Mouse (Mus musculus): ENCODE results near the gene Cped1. TPM values are rescaled to one million over a fixed set of nuclear protein-coding genes. Genes with fewer than 3 reads are reported as not detected.

The Cped1 gene
- polyA plus RNA-seq, 1 experiment from 2014 or later = 8.4 TPM

DNA sequence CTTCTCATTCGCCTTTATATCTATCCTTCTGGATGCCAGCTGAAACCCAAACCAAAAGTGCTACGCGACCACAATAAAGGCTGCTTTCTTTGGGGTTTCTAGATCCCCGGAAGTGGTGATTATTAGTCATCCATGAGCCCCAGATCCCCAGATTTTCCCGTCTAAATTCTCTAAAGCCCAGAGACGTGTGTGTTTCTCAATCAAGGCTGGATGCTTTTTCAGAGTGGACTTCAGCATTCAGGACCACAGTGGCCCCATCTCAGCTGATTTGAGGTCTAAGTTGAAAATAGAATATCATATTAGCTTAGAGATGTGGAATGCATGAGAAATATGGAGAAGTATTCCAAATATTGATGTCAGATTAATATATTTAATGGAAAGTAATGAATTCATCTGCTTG lies 226.4 kb downstream of the Cped1 start:
- WGBS = 80% methylated on average over 6 of the region's 6 CpGs
- H3K27ac ChIP-seq = no peak overlapping the region
- 0 out of 2 replicates have a peak, but pooled peaks cover 3% of the 10 kb centered on the region for H3K36me3 ChIP-seq
- H3K9me3 ChIP-seq = no peaks in the 10 kb centered on the region
- no peak for DNase-seq (ENCODE audit: low spot score)
- no peak overlapping the region for H3K4me3 ChIP-seq
- H3K4me1 ChIP-seq = 0 out of 2 replicates have a peak, but pooled peaks cover 5% of the 10 kb centered on the region
- H3K27me3 ChIP-seq (ENCODE audit: insufficient read depth, poor library complexity, severe bottlenecking) = no peaks in the 10 kb centered on the region

DNA sequence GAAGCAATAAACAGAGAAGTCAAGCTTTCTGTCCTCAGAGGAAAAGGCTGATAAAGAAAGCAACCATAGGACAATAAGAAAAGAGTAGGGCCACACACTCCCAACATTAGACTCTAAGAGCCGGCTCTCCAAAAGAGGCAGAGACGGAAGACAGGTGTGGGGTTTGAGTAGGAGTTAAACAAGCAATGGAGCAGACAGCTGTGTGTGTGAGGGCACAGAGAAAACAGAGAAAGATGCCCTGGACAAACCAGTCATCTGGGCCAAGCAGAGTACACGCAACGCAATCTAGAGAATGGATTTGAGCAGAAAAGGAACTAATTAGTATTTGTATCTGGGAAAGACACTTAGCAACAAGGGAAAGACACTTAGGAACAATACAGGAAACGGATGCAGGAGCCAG lies 227.5 kb downstream of the Cped1 start:
- Histone ChIP-seq H3K27ac (no peak overlapping the region), H3K36me3 (0 out of 2 replicates have a peak, but pooled peaks cover 3% of the 10 kb centered on the region), H3K4me3 (no peak overlapping the region), H3K27me3 (ENCODE audit: insufficient read depth, poor library complexity, severe bottlenecking) (no peaks in the 10 kb centered on the region), H3K9me3 (no peaks in the 10 kb centered on the region), H3K4me1 (0 out of 2 replicates have a peak, but pooled peaks cover 5% of the 10 kb centered on the region)
- DNase-seq (ENCODE audit: low spot score) = no peak
- 81% methylated on average over 5 of the region's 5 CpGs for WGBS

DNA sequence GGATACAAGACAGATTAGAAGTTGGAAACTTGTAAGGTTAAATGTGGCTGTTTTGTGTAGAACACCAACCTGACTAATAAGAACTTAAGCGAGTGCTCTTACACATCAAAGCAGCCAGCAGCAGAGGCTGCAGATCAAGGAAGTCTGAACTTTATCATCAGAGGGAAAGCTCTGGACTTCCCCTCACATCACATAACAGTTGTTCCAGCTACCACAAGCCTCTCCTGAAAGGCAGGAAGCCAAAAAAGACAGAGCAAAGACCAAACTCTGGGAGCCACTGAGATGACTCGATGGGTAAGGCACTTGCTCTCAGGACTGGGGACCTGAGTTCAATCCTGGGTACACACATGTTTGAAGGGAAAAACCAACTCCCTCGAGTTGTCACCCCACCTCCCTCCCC lies 228.1 kb downstream of the Cped1 start:
- H3K27me3 ChIP-seq (ENCODE audit: insufficient read depth, poor library complexity, severe bottlenecking) = no peaks in the 10 kb centered on the region
- DNase-seq (ENCODE audit: low spot score) = no peak
- H3K4me3 ChIP-seq = no peak overlapping the region
- H3K4me1 ChIP-seq = 0 out of 2 replicates have a peak, but pooled peaks cover 5% of the 10 kb centered on the region
- 55% methylated on average over 3 of the region's 3 CpGs for WGBS
- no peak overlapping the region for H3K27ac ChIP-seq
- H3K36me3 ChIP-seq = 0 out of 2 replicates have a peak, but pooled peaks cover 3% of the 10 kb centered on the region
- no peaks in the 10 kb centered on the region for H3K9me3 ChIP-seq

DNA sequence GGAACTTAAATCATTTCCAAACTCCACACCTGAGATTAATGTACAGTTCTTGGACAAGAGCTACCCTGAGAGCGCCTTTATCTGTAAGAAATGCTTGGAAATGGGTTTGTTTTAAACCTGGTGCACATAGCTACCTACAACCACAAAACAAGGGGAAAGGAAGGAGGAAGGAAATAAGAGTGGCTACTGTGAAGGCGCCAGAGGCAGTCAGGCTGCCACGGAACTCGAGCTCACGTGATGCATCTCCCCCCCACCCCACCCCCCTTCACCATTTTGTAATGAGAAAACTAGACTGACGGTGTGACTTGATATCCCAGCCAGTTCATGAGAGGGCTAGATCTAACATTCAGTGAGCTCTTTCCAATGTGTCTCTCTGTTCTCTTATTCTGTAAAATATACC lies 228.9 kb downstream of the Cped1 start:
- WGBS = 85% methylated on average over 6 of the region's 6 CpGs
- H3K4me3 ChIP-seq = no peak overlapping the region
- DNase-seq (ENCODE audit: low spot score) = no peak

DNA sequence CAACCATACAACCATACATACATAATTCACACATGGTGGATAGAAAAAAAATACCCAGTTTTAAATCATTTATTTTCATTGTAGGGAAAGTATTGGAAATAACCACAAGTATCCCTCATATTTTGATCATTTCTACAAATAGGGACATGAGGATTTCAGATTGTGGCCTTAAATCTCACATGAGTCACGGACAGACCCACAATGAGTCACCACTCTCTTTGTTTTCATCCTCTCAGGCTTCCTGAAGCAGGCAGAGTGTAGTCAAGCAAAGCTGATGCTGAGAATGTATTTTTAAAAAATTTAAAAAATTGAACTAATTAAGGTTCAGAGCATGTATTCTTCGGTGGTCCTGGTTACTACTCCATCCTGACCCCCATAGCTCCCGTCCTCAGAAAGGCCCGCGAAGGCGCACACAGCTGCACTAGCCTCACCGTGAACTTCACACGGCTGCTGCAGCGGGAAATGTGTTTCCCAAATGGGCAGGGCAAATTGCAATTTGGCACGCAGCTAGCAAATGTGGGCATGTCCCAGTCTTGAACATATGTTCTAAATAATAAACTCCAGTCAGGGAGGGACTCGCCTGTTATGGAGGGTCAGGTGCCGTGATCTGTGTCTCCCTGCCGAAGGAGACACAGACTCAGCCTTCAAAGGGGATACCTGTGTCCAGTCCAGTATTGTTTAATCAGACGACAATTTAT lies 230.7 kb downstream of the Cped1 start:
- 0 out of 2 replicates have a peak, but pooled peaks cover 5% of the 10 kb centered on the region for H3K4me1 ChIP-seq
- no peaks in the 10 kb centered on the region for H3K27me3 ChIP-seq (ENCODE audit: insufficient read depth, poor library complexity, severe bottlenecking)
- no peak for DNase-seq (ENCODE audit: low spot score)
- no peaks in the 10 kb centered on the region for H3K9me3 ChIP-seq
- H3K4me3 ChIP-seq = no peak overlapping the region
- no peak overlapping the region for H3K27ac ChIP-seq
- WGBS = 90% methylated on average over 14 of the region's 14 CpGs
- 0 out of 2 replicates have a peak, but pooled peaks cover 3% of the 10 kb centered on the region for H3K36me3 ChIP-seq

More for the DNA sequence above, 228.9 kb downstream of the Cped1 start:
- no peaks in the 10 kb centered on the region for H3K9me3 ChIP-seq
- no peak overlapping the region for H3K27ac ChIP-seq
- H3K36me3 ChIP-seq = 0 out of 2 replicates have a peak, but pooled peaks cover 3% of the 10 kb centered on the region
- 0 out of 2 replicates have a peak, but pooled peaks cover 5% of the 10 kb centered on the region for H3K4me1 ChIP-seq
- no peaks in the 10 kb centered on the region for H3K27me3 ChIP-seq (ENCODE audit: insufficient read depth, poor library complexity, severe bottlenecking)

GRCm38 (mm10) chr6:22221134-22221533 lies 235.4 kb downstream of the Cped1 start:
- Histone ChIP-seq H3K36me3 (0 out of 2 replicates have a peak, but pooled peaks cover 3% of the 10 kb centered on the region), H3K27ac (no peak overlapping the region), H3K27me3 (ENCODE audit: insufficient read depth, poor library complexity, severe bottlenecking) (no peaks in the 10 kb centered on the region), H3K9me3 (no peaks in the 10 kb centered on the region), H3K4me3 (no peak overlapping the region), H3K4me1 (no peaks in the 10 kb centered on the region)
- 79% methylated on average over 8 of the region's 8 CpGs for WGBS
- no peak for DNase-seq (ENCODE audit: low spot score)

GRCm38 (mm10) chr6:22222087-22222486 lies 236.4 kb downstream of the Cped1 start:
- WGBS = 73% methylated on average over 4 of the region's 4 CpGs
- Histone ChIP-seq H3K4me3 (no peak overlapping the region), H3K27ac (no peak overlapping the region), H3K4me1 (no peaks in the 10 kb centered on the region), H3K27me3 (ENCODE audit: insufficient read depth, poor library complexity, severe bottlenecking) (no peaks in the 10 kb centered on the region), H3K36me3 (0 out of 2 replicates have a peak, but pooled peaks cover under 1% of the 10 kb centered on the region), H3K9me3 (no peaks in the 10 kb centered on the region)
- DNase-seq (ENCODE audit: low spot score) = no peak

DNA sequence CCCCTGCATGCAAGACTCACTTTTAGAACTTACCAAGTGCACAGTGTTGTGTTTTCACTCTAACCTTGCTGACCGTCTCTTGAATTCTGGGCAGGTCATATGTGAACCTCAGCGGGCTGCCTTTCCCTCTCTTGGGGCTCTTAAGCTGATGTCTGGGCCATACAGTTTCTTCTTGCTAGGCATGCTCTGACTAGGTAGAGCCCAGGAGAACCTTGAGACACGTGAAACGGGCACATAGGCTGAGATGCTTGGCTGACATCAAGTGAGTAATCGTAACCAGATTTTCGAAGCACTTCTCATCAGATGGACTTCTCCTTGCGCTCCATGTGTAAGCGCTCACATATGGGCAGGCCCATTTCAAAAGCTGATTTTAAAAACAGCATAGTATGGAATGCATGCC lies 237.2 kb downstream of the Cped1 start:
- Histone ChIP-seq H3K4me3 (no peak overlapping the region), H3K4me1 (no peaks in the 10 kb centered on the region), H3K9me3 (no peaks in the 10 kb centered on the region), H3K36me3 (no peaks in the 10 kb centered on the region), H3K27me3 (ENCODE audit: insufficient read depth, poor library complexity, severe bottlenecking) (no peaks in the 10 kb centered on the region), H3K27ac (no peak overlapping the region)
- 89% methylated on average over 8 of the region's 8 CpGs for WGBS
- DNase-seq (ENCODE audit: low spot score) = no peak

GRCm38 (mm10) chr6:22224351-22224750 lies 238.6 kb downstream of the Cped1 start:
- H3K36me3 ChIP-seq = no peaks in the 10 kb centered on the region
- no peaks in the 10 kb centered on the region for H3K4me1 ChIP-seq
- DNase-seq (ENCODE audit: low spot score) = no peak
- no peak overlapping the region for H3K4me3 ChIP-seq
- WGBS = 89% methylated on average over 4 of the region's 4 CpGs
- no peaks in the 10 kb centered on the region for H3K9me3 ChIP-seq
- H3K27me3 ChIP-seq (ENCODE audit: insufficient read depth, poor library complexity, severe bottlenecking) = no peaks in the 10 kb centered on the region
- H3K27ac ChIP-seq = no peak overlapping the region

DNA sequence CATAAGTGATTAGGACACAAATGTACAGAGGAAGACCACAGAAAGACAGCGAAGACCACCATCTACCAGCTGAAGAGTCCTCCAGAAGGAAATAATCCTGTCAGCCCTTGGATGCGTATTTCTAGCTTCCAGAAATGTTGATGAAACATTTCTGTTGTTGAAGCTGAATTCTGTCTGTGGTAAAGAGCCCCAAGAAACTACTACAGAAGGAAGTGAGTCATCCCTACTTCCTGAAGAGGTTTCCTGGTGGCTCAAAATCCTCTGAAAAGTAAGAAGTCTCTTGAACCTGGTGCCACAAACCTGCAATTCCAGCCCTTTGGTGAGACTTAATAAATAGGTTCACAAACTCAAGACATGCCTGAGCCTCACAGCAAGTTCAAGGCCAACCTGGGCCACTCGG lies 245.5 kb downstream of the Cped1 start:
- Histone ChIP-seq H3K36me3 (no peaks in the 10 kb centered on the region), H3K4me1 (peaks cover 10% of the 10 kb centered on the region; the same call in 1 of the 2 replicates), H3K4me3 (no peak overlapping the region), H3K27me3 (ENCODE audit: insufficient read depth, poor library complexity, severe bottlenecking) (no peaks in the 10 kb centered on the region), H3K27ac (no peak overlapping the region), H3K9me3 (no peaks in the 10 kb centered on the region)
- no peak for DNase-seq (ENCODE audit: low spot score)
- 81% methylated on average over 3 of the region's 3 CpGs for WGBS

DNA sequence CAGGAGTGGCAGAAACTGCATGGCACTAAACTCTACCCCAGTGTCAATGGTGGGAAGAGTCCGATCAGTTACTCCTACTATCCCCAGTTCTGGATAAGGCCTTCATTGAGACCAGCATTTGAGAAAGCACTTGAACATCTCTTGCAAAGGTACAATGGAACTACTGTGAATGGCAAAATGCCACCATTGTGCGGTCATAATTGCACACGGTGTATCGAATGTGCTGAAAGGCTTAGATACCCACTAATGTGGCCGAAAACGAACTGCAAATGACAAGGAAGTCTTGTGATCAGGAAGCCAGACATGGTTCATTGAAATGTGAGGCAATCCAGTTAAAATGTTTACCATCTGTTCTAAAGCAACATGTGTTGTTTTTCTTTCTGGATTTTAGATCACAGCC lies 247.8 kb downstream of the Cped1 start:
- Histone ChIP-seq H3K36me3 (no peaks in the 10 kb centered on the region), H3K27ac (no peak overlapping the region), H3K27me3 (ENCODE audit: insufficient read depth, poor library complexity, severe bottlenecking) (no peaks in the 10 kb centered on the region), H3K4me1 (peaks cover 16% of the 10 kb centered on the region), H3K9me3 (no peaks in the 10 kb centered on the region), H3K4me3 (no peak overlapping the region)
- DNase-seq (ENCODE audit: low spot score) = no peak
- WGBS = 77% methylated on average over 6 of the region's 6 CpGs

GRCm38 (mm10) chr6:22235133-22235532 lies 249.4 kb downstream of the Cped1 start:
- H3K36me3 ChIP-seq = no peaks in the 10 kb centered on the region
- H3K9me3 ChIP-seq = no peaks in the 10 kb centered on the region
- 77% methylated on average over 6 of the region's 6 CpGs for WGBS
- H3K27ac ChIP-seq = no peak overlapping the region
- H3K27me3 ChIP-seq (ENCODE audit: insufficient read depth, poor library complexity, severe bottlenecking) = no peaks in the 10 kb centered on the region
- peaks cover 16% of the 10 kb centered on the region for H3K4me1 ChIP-seq
- DNase-seq (ENCODE audit: low spot score) = no peak
- H3K4me3 ChIP-seq = no peak overlapping the region

GRCm38 (mm10) chr6:22243321-22243720 lies 257.6 kb downstream of the Cped1 start:
- H3K4me3 ChIP-seq = no peak overlapping the region
- H3K27me3 ChIP-seq (ENCODE audit: insufficient read depth, poor library complexity, severe bottlenecking) = no peaks in the 10 kb centered on the region
- no peaks in the 10 kb centered on the region for H3K9me3 ChIP-seq
- H3K27ac ChIP-seq = no peak overlapping the region
- DNase-seq (ENCODE audit: low spot score) = no peak
- H3K4me1 ChIP-seq = peaks cover 6% of the 10 kb centered on the region; the same call in 1 of the 2 replicates
- H3K36me3 ChIP-seq = no peaks in the 10 kb centered on the region
- WGBS = 58% methylated on average over 8 of the region's 8 CpGs

Data from heart, embryonic 10.5 days (tissue).